Mouse (Mus musculus): ENCODE data around the gene Zfp626. TPM values are rescaled to one million over a fixed set of nuclear protein-coding genes. Genes with fewer than 3 reads are reported as not detected.
"Not testable (repeated sequence)": the region's sequence is repeated elsewhere in the genome, so short reads cannot be mapped to it uniquely, and the experiment has no call there.

The Zfp626 gene
- polyA plus RNA-seq, 1 experiment: 1.6 TPM

- Histone ChIP-seq H3K4me1 (replicated peaks; ENCODE audit: control insufficient read depth, insufficient read depth, low read length) (0 out of 2 replicates have a peak, but pooled peaks cover 2% of the 10 kb centered on the region), H3K27ac (ENCODE audit: control insufficient read depth, insufficient read depth, low read length) (no peak overlapping the region), H3K27me3 (ENCODE audit: control insufficient read depth, insufficient read depth, low read length) (no peaks in the 10 kb centered on the region), H3K4me3 (ENCODE audit: control insufficient read depth, insufficient read depth, low read length) (no peak overlapping the region), H3K36me3 (ENCODE audit: control insufficient read depth, insufficient read depth, low read length) (no peaks in the 10 kb centered on the region)
- 68% methylated on average over 2 of the region's 2 CpGs for whole genome bisulfite sequencing
- no peak for DNase-seq
- TF ChIP-seq POLR2A (IDR thresholded peaks at IDR 0.05; ENCODE audit: control insufficient read depth, extremely low read depth, insufficient read depth, low read length, poor library complexity) (no peak), CTCF (IDR thresholded peaks at IDR 0.05; ENCODE audit: borderline replicate concordance, control insufficient read depth, extremely low read depth, insufficient read depth, low read length, poor library complexity) (no peak)
These were observed 5.9 kb upstream of the Zfp626 start for GRCm38 (mm10) chr7:27801137-27801536.

- 92% methylated on average over 5 of the region's 5 CpGs for WGBS
- DNase-seq: no peak
- Histone ChIP-seq H3K4me1 (replicated peaks; ENCODE audit: control insufficient read depth, insufficient read depth, low read length) (0 out of 2 replicates have a peak, but pooled peaks cover 2% of the 10 kb centered on the region), H3K4me3 (ENCODE audit: control insufficient read depth, insufficient read depth, low read length) (no peak overlapping the region), H3K36me3 (ENCODE audit: control insufficient read depth, insufficient read depth, low read length) (no peaks in the 10 kb centered on the region), H3K27me3 (ENCODE audit: control insufficient read depth, insufficient read depth, low read length) (no peaks in the 10 kb centered on the region), H3K27ac (ENCODE audit: control insufficient read depth, insufficient read depth, low read length) (no peak overlapping the region)
- TF ChIP-seq CTCF (IDR thresholded peaks at IDR 0.05; ENCODE audit: borderline replicate concordance, control insufficient read depth, extremely low read depth, insufficient read depth, low read length, poor library complexity) (no peak), POLR2A (IDR thresholded peaks at IDR 0.05; ENCODE audit: control insufficient read depth, extremely low read depth, insufficient read depth, low read length, poor library complexity) (no peak)
These were observed 4.0 kb upstream of the Zfp626 start for GRCm38 (mm10) chr7:27802986-27803385.

DNA sequence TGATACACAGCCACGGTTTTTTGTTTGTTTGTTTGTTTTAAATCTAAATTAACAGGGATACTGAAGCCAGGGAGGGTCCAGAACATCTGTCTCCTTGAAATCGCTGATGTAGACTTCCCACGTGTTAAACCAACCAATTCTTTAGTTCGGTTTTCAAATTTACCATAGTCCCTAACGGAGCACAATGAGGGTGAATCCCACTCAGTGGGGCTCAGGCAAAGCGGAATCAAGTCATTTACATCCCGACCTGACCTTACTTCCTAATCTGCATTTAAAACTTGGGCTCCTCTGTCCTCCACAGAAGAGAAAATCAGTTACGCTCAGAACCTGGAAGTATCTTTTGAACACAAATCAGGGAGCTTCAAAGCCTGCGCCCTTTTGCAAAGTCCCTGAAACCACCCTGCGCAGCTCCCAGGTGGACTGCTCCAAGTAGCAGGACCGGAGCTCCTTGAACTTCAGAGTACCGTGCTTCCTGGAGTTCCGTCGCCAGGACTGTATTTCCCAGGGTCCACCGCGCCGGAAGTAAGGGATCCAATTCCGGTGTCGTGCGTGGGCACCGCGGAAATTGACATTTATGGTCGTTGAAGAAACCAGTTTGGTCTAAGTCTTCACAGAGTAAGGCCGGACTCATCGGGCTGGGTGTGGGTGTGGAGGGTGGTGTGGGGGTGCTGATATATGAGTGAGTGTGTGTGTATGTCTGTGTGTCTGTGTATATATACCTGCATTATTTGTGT, 2.5 kb upstream of the Zfp626 start:
- H3K27ac ChIP-seq (ENCODE audit: control insufficient read depth, insufficient read depth, low read length): no peak overlapping the region
- peaks cover 2% of the 10 kb centered on the region for H3K36me3 ChIP-seq (ENCODE audit: control insufficient read depth, insufficient read depth, low read length)
- DNase-seq: peak; percentile 84
- 0 out of 2 replicates have a peak, but pooled peaks cover 2% of the 10 kb centered on the region for H3K4me1 ChIP-seq (replicated peaks; ENCODE audit: control insufficient read depth, insufficient read depth, low read length)
- no peaks in the 10 kb centered on the region for H3K27me3 ChIP-seq (ENCODE audit: control insufficient read depth, insufficient read depth, low read length)
- peak; percentile 56; the same call in 1 of the 2 replicates for TF ChIP-seq POLR2A (IDR thresholded peaks at IDR 0.05; ENCODE audit: control insufficient read depth, extremely low read depth, insufficient read depth, low read length, poor library complexity)
- no peak for TF ChIP-seq CTCF (IDR thresholded peaks at IDR 0.05; ENCODE audit: borderline replicate concordance, control insufficient read depth, extremely low read depth, insufficient read depth, low read length, poor library complexity)
- under 1% methylated on average over 25 of the region's 25 CpGs for WGBS
- H3K4me3 ChIP-seq (ENCODE audit: control insufficient read depth, insufficient read depth, low read length): peak overlapping the region; percentile 83

DNA sequence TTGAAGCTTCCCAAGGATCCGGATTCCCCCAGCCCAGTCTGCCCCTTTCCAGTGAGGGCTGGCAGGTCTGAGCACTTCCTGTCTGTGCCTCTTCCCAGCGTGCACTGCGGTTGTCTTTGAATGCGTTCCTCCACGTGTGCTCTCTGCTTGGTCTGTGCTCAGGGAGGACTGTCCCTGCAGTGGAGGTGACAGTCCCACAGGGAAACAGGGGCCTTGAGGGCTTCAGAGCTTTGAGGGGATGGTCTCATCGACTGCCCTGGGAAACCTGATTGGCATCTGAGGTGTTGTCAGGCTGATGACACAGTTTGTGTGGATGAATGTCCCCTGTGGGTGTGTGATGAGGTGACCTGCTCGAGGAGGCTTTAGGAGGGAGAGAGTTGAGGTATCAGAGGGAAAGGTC, 309 bp downstream of the Zfp626 start:
- WGBS: 88% methylated on average over 7 of the region's 7 CpGs

GRCm38 (mm10) chr7:27818526-27819110, 11.6 kb downstream of the Zfp626 start:
- TF ChIP-seq CTCF (IDR thresholded peaks at IDR 0.05; ENCODE audit: borderline replicate concordance, control insufficient read depth, extremely low read depth, insufficient read depth, low read length, poor library complexity) (no peak), POLR2A (IDR thresholded peaks at IDR 0.05; ENCODE audit: control insufficient read depth, extremely low read depth, insufficient read depth, low read length, poor library complexity) (no peak)
- Histone ChIP-seq H3K36me3 (ENCODE audit: control insufficient read depth, insufficient read depth, low read length) (peaks cover 11% of the 10 kb centered on the region), H3K4me3 (ENCODE audit: control insufficient read depth, insufficient read depth, low read length) (no peak overlapping the region), H3K27ac (ENCODE audit: control insufficient read depth, insufficient read depth, low read length) (no peak overlapping the region), H3K4me1 (replicated peaks; ENCODE audit: control insufficient read depth, insufficient read depth, low read length) (no peaks in the 10 kb centered on the region), H3K27me3 (ENCODE audit: control insufficient read depth, insufficient read depth, low read length) (no peaks in the 10 kb centered on the region)
- DNase-seq: no peak
- WGBS: 97% methylated on average over 7 of the region's 7 CpGs

More for the DNA sequence above, 309 bp downstream of the Zfp626 start:
- not testable (repeated sequence) for DNase-seq; H3K27ac ChIP-seq (ENCODE audit: control insufficient read depth, insufficient read depth, low read length); H3K4me3 ChIP-seq (ENCODE audit: control insufficient read depth, insufficient read depth, low read length); H3K4me1 ChIP-seq (replicated peaks; ENCODE audit: control insufficient read depth, insufficient read depth, low read length); H3K27me3 ChIP-seq (ENCODE audit: control insufficient read depth, insufficient read depth, low read length)
- peaks cover 14% of the 10 kb centered on the region for H3K36me3 ChIP-seq (ENCODE audit: control insufficient read depth, insufficient read depth, low read length)

GRCm38 (mm10) chr7:27822611-27823010, 15.6 kb downstream of the Zfp626 start:
- TF ChIP-seq CTCF (IDR thresholded peaks at IDR 0.05; ENCODE audit: borderline replicate concordance, control insufficient read depth, extremely low read depth, insufficient read depth, low read length, poor library complexity): no peak
- TF ChIP-seq POLR2A (IDR thresholded peaks at IDR 0.05; ENCODE audit: control insufficient read depth, extremely low read depth, insufficient read depth, low read length, poor library complexity): no peak
- Histone ChIP-seq H3K27me3 (ENCODE audit: control insufficient read depth, insufficient read depth, low read length) (no peaks in the 10 kb centered on the region), H3K4me3 (ENCODE audit: control insufficient read depth, insufficient read depth, low read length) (no peak overlapping the region), H3K36me3 (ENCODE audit: control insufficient read depth, insufficient read depth, low read length) (peaks cover 11% of the 10 kb centered on the region), H3K27ac (ENCODE audit: control insufficient read depth, insufficient read depth, low read length) (no peak overlapping the region), H3K4me1 (replicated peaks; ENCODE audit: control insufficient read depth, insufficient read depth, low read length) (no peaks in the 10 kb centered on the region)
- DNase-seq: no peak

Data from thymus, adult 2 months (tissue).